Mouse (Mus musculus) forebrain, embryonic 14.5 days (tissue): ENCODE results near the gene Areg. TPM values are rescaled to one million over a fixed set of nuclear protein-coding genes. Genes with fewer than 3 reads are reported as not detected.

Experiments
- ATAC-seq: fragments of 200-750 bp; cut with Nextera tagmentation; 2 replicates; pipeline ENCODE4 v1.8.0; 2017; ENCODE audit warnings: mild to moderate bottlenecking, moderate library complexity
- DNase-seq: peaks from one replicate; pipeline ENCODE4 v3.0.0-alpha.2; 2015; ENCODE audit warnings: low spot score
- H3K27ac ChIP-seq: fragments of 300-500 bp; sonication (generic); 2 replicates; pipeline ENCODE4 v1.5.1; 2014; ENCODE audit warnings: low read depth, mild to moderate bottlenecking, control low read depth, low read length, moderate library complexity
- H3K27me3 ChIP-seq: fragments of 300-500 bp; sonication (generic); replicated peaks from 2 replicates; pipeline ENCODE4 v1.6.1; 2014; ENCODE audit warnings: low read length, control low read depth, mixed read lengths; ENCODE audit not compliant: control insufficient read depth, insufficient read depth
- H3K36me3 ChIP-seq: fragments of 300-500 bp; sonication (generic); 2 replicates; pipeline ENCODE4 v1.6.1; 2014; ENCODE audit warnings: low read length, control low read depth; ENCODE audit not compliant: control insufficient read depth, insufficient read depth
- H3K4me1 ChIP-seq: fragments of 300-500 bp; sonication (generic); 2 replicates; pipeline ENCODE4 v1.6.1; 2014; ENCODE audit warnings: antibody characterized with exemption, low read length, control low read depth; ENCODE audit not compliant: control insufficient read depth, insufficient read depth
- H3K4me2 ChIP-seq: fragments of 300-500 bp; sonication (generic); 2 replicates; pipeline ENCODE4 v1.6.1; 2014; ENCODE audit warnings: mild to moderate bottlenecking, control low read depth, low read length
- H3K4me3 ChIP-seq: fragments of 300-500 bp; sonication (generic); 2 replicates; pipeline ENCODE4 v1.5.1; 2014; ENCODE audit warnings: low read depth, low read length, control low read depth
- H3K9ac ChIP-seq: fragments of 300-500 bp; sonication (generic); 2 replicates; pipeline ENCODE4 v1.6.1; 2014; ENCODE audit warnings: mild to moderate bottlenecking, low read length, control low read depth, moderate library complexity
- H3K9me3 ChIP-seq: fragments of 300-500 bp; sonication (generic); replicated peaks from 2 replicates; pipeline ENCODE4 v1.6.1; 2016; ENCODE audit warnings: low read length, control low read depth, mixed read lengths; ENCODE audit not compliant: control insufficient read depth
- WGBS: fragments of 180-500 bp; shearing (Covaris S2); extraction: QIAGEN DNeasy Blood & Tissue Kit; methylation state at CpG from one replicate; pipeline ENCODE4 v1.1.7; 2014; 5-methylcytosine and 5-hydroxymethylcytosine counted together
- polyA plus RNA-seq: library from polyadenylated mRNA; unstranded; fragments of >200 nt; fragmentation: Nextera tagmentation; extraction: Ambion mirVana; gene quantifications from 2 replicates; pipeline ENCODE4 v1.2.1, GENCODE M21; 2014

Areg gene
- polyA plus RNA-seq, 1 experiment from 2014 or later = not detected

- Histone ChIP-seq H3K27ac (no peak overlapping the region), H3K4me1 (no peaks in the 10 kb centered on the region), H3K9ac (no peak overlapping the region), H3K9me3 (peaks cover 9% of the 10 kb centered on the region; the same call in 1 of the 2 replicates), H3K27me3 (no peaks in the 10 kb centered on the region), H3K4me2 (no peak overlapping the region), H3K4me3 (no peak overlapping the region), H3K36me3 (no peaks in the 10 kb centered on the region)
- ATAC-seq (no peak), DNase-seq (no peak)
- WGBS = 93% methylated on average over 1 of the region's 1 CpGs
Measured at GRCm38 (mm10) chr5:91147001-91147400, 7.6 kb downstream of the Areg start.

- Histone ChIP-seq H3K9ac (no peak overlapping the region), H3K4me1 (no peaks in the 10 kb centered on the region), H3K27ac (no peak overlapping the region), H3K4me2 (no peak overlapping the region), H3K4me3 (no peak overlapping the region), H3K27me3 (no peaks in the 10 kb centered on the region), H3K9me3 (peaks cover 9% of the 10 kb centered on the region; the same call in 1 of the 2 replicates), H3K36me3 (no peaks in the 10 kb centered on the region)
- no peak for ATAC-seq
- no peak for DNase-seq
- 95% methylated on average over 2 of the region's 2 CpGs for WGBS
Measured at GRCm38 (mm10) chr5:91148054-91148453, 8.7 kb downstream of the Areg start.

- H3K4me2 ChIP-seq = no peak overlapping the region
- DNase-seq = no peak
- no peaks in the 10 kb centered on the region for H3K27me3 ChIP-seq
- WGBS = 90% methylated on average over 8 of the region's 8 CpGs
- no peak for ATAC-seq
- no peaks in the 10 kb centered on the region for H3K36me3 ChIP-seq
- H3K9me3 ChIP-seq = no peaks in the 10 kb centered on the region
- no peak overlapping the region for H3K27ac ChIP-seq
- no peak overlapping the region for H3K9ac ChIP-seq
- no peaks in the 10 kb centered on the region for H3K4me1 ChIP-seq
- H3K4me3 ChIP-seq = no peak overlapping the region
Measured at GRCm38 (mm10) chr5:91156677-91157076, 17.3 kb downstream of the Areg start.

GRCm38 (mm10) chr5:91157169-91157568 is 17.8 kb downstream of the Areg start:
- no peak overlapping the region for H3K4me2 ChIP-seq
- DNase-seq = no peak

GRCm38 (mm10) chr5:91162787-91163186 is 23.4 kb downstream of the Areg start:
- Histone ChIP-seq H3K4me2 (no peak overlapping the region), H3K27ac (no peak overlapping the region), H3K36me3 (no peaks in the 10 kb centered on the region), H3K4me3 (no peak overlapping the region), H3K9me3 (no peaks in the 10 kb centered on the region), H3K4me1 (no peaks in the 10 kb centered on the region), H3K27me3 (no peaks in the 10 kb centered on the region), H3K9ac (no peak overlapping the region)
- 88% methylated on average over 4 of the region's 4 CpGs for WGBS
- no peak for ATAC-seq
- no peak for DNase-seq

More at GRCm38 (mm10) chr5:91157169-91157568, 17.8 kb downstream of the Areg start:
- Histone ChIP-seq H3K9ac (no peak overlapping the region), H3K4me3 (no peak overlapping the region), H3K27ac (no peak overlapping the region), H3K27me3 (no peaks in the 10 kb centered on the region), H3K36me3 (no peaks in the 10 kb centered on the region), H3K4me1 (no peaks in the 10 kb centered on the region), H3K9me3 (no peaks in the 10 kb centered on the region)
- 53% methylated on average over 3 of the region's 3 CpGs for WGBS
- ATAC-seq = no peak

- Histone ChIP-seq H3K4me3 (no peak overlapping the region), H3K4me1 (no peaks in the 10 kb centered on the region), H3K36me3 (no peaks in the 10 kb centered on the region), H3K9ac (no peak overlapping the region), H3K27me3 (no peaks in the 10 kb centered on the region), H3K27ac (no peak overlapping the region), H3K9me3 (no peaks in the 10 kb centered on the region), H3K4me2 (no peak overlapping the region)
- ATAC-seq = no peak
- DNase-seq = no peak
- 92% methylated on average over 5 of the region's 5 CpGs for WGBS
Measured at GRCm38 (mm10) chr5:91166601-91167000, 27.2 kb downstream of the Areg start.

GRCm38 (mm10) chr5:91176397-91176796 is 37.0 kb downstream of the Areg start:
- ATAC-seq (no peak), DNase-seq (no peak)
- Histone ChIP-seq H3K27me3 (no peaks in the 10 kb centered on the region), H3K9ac (no peak overlapping the region), H3K4me3 (no peak overlapping the region), H3K4me1 (no peaks in the 10 kb centered on the region), H3K36me3 (no peaks in the 10 kb centered on the region), H3K4me2 (no peak overlapping the region), H3K9me3 (no peaks in the 10 kb centered on the region), H3K27ac (no peak overlapping the region)

GRCm38 (mm10) chr5:91194572-91194971 is 55.2 kb downstream of the Areg start:
- DNase-seq (no peak), ATAC-seq (no peak)
- H3K27ac ChIP-seq = no peak overlapping the region
- no peaks in the 10 kb centered on the region for H3K4me1 ChIP-seq
- no peak overlapping the region for H3K9ac ChIP-seq
- H3K9me3 ChIP-seq = no peaks in the 10 kb centered on the region
- no peaks in the 10 kb centered on the region for H3K27me3 ChIP-seq
- H3K36me3 ChIP-seq = no peaks in the 10 kb centered on the region
- no peak overlapping the region for H3K4me3 ChIP-seq
- WGBS = 72% methylated on average over 3 of the region's 3 CpGs
- H3K4me2 ChIP-seq = no peak overlapping the region
